Mouse (Mus musculus) liver, postnatal 0 days (tissue): Measurements from ENCODE around the gene Dach2. TPM values are rescaled to one million over a fixed set of nuclear protein-coding genes. Genes with fewer than 3 reads are reported as not detected.
A peak's percentile ranks its signal among the peaks of the same experiment; 100 is the strongest.

Experiments used
- ATAC-seq: fragments of 200-750 bp; cut with Nextera tagmentation; 2 replicates; pipeline ENCODE4 v1.8.0; 2017; ENCODE audit warnings: mild to moderate bottlenecking, moderate library complexity
- DNase-seq: peaks from one replicate; pipeline ENCODE4 v3.0.0-alpha.2; 2016
- H3K27ac ChIP-seq: fragments of 300-500 bp; sonication (generic); 2 replicates; pipeline ENCODE4 v1.5.1; 2014; ENCODE audit warnings: antibody characterized with exemption, moderate library complexity, mild to moderate bottlenecking, low read depth
- H3K27me3 ChIP-seq: fragments of 300-500 bp; sonication (generic); 2 replicates; pipeline ENCODE4 v1.6.1; 2014; ENCODE audit warnings: low read length, control low read depth, mixed read lengths; ENCODE audit not compliant: insufficient read depth
- H3K36me3 ChIP-seq: fragments of 300-500 bp; sonication (generic); replicated peaks from 2 replicates; pipeline ENCODE4 v1.6.1; 2014; ENCODE audit warnings: mild to moderate bottlenecking, control low read depth, low read length, moderate library complexity, mixed read lengths; ENCODE audit not compliant: insufficient read depth
- H3K4me1 ChIP-seq: fragments of 300-500 bp; sonication (generic); 2 replicates; pipeline ENCODE4 v1.6.1; 2014; ENCODE audit warnings: antibody characterized with exemption, mild to moderate bottlenecking, control low read depth; ENCODE audit not compliant: insufficient read depth
- H3K4me2 ChIP-seq: fragments of 300-500 bp; sonication (generic); 2 replicates; pipeline ENCODE4 v1.6.1; 2014; ENCODE audit warnings: low read depth, mild to moderate bottlenecking, low read length, moderate library complexity, mixed read lengths
- H3K4me3 ChIP-seq: fragments of 300-500 bp; sonication (generic); 2 replicates; pipeline ENCODE4 v1.5.1; 2014; ENCODE audit warnings: low read depth, low read length
- H3K9ac ChIP-seq: fragments of 300-500 bp; sonication (generic); replicated peaks from 2 replicates; pipeline ENCODE4 v1.6.1; 2014; ENCODE audit warnings: mild to moderate bottlenecking, moderate library complexity
- H3K9me3 ChIP-seq: fragments of 300-500 bp; sonication (generic); 2 replicates; pipeline ENCODE4 v1.6.1; 2016; ENCODE audit warnings: mild to moderate bottlenecking, control low read depth, low read length, mixed read lengths
- CTCF ChIP-seq: sonication (generic); IDR thresholded peaks from 2 replicates; pipeline ENCODE4 v1.5.1; 2016; ENCODE audit warnings: antibody characterized with exemption, low read depth
- EP300 ChIP-seq: IDR thresholded peaks from 2 replicates; pipeline ENCODE4 v1.6.1; 2016; ENCODE audit warnings: antibody characterized with exemption, low read depth, mild to moderate bottlenecking
- WGBS: fragments of 180-500 bp; shearing (Covaris S2); extraction: QIAGEN DNeasy Blood & Tissue Kit; methylation state at CpG from one replicate; pipeline ENCODE4 v1.1.7; 2014; ENCODE audit not compliant: insufficient replicate concordance; 5-methylcytosine and 5-hydroxymethylcytosine counted together
- polyA plus RNA-seq: library from polyadenylated mRNA; unstranded; fragments of >200 nt; fragmentation: Nextera tagmentation; extraction: Ambion mirVana; gene quantifications from 2 replicates; pipeline ENCODE4 v1.2.1, GENCODE M21; 2015

The Dach2 gene
- polyA plus RNA-seq, 1 experiment from 2014 or later, result 0.20 TPM

DNA sequence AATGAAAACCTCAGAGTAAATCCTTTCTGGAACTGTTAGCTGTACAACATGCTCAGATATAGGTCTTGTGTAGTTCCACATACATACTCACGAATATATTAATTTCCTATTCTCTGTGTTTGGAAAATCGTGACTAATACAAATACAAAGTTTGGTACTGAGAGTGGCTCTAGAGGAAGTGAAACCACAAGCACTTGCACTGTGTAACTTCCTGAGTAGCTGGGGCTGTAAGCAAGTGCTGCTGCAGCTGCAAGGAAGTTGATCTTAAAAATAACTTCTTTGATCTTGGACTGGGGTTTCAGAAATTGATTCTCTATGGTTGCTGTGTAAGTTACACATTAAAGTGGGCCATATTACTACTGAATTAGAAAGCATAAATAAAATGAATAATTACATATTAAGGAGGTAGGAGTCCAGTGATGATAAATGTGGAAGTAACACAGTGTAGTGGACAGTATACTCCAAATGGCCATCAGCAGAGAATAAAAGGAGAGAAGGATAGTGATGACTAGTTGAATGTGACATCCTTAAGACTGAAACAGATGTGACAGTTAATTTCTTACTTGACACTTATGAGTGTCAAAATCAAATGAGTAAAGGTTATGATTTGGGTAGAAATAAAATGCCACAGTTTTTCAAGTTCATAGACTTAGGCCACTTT, 570.7 kb downstream of the Dach2 start:
- Histone ChIP-seq H3K4me3 (no peak overlapping the region), H3K4me1 (no peaks in the 10 kb centered on the region), H3K4me2 (no peak overlapping the region), H3K27me3 (no peaks in the 10 kb centered on the region), H3K9me3 (no peaks in the 10 kb centered on the region), H3K9ac (no peak overlapping the region), H3K36me3 (no peaks in the 10 kb centered on the region), H3K27ac (0 out of 2 replicates have a peak overlapping the region, but pooled peaks have one; percentile 22)
- 21% methylated on average over 2 of the region's 2 CpGs for WGBS
- no peak for DNase-seq
- TF ChIP-seq EP300 (no peak), CTCF (no peak)
- peak; percentile 51; the same call in 1 of the 2 replicates for ATAC-seq

Other genes starting within 250 kb of the Dach2 start
- 3.2 and 3.3 TPM in 2 replicates for gene Chm, start 112.0 kb upstream of the Dach2 start, polyA plus RNA-seq